Mouse (Mus musculus) liver, embryonic 13.5 days (tissue): ENCODE measurements around the gene Atp13a1. TPM values are rescaled to one million over a fixed set of nuclear protein-coding genes. Genes with fewer than 3 reads are reported as not detected.

Experiments
- ATAC-seq: fragments of 200-750 bp; cut with Nextera tagmentation; 2 replicates; pipeline ENCODE4 v1.8.0; 2017; ENCODE audit warnings: low read depth, mild to moderate bottlenecking, moderate number of reproducible peaks, moderate library complexity
- DNase-seq: peaks from one replicate; pipeline ENCODE4 v3.0.0; 2022
- H3K27ac ChIP-seq: fragments of 300-500 bp; sonication (generic); 2 replicates; pipeline ENCODE4 v1.5.1; 2015; ENCODE audit warnings: moderate library complexity, mild to moderate bottlenecking, inconsistent platforms
- H3K27me3 ChIP-seq: fragments of 300-500 bp; sonication (generic); 2 replicates; pipeline ENCODE4 v1.6.1; 2015; ENCODE audit warnings: mild to moderate bottlenecking, inconsistent platforms
- H3K36me3 ChIP-seq: fragments of 300-500 bp; sonication (generic); 2 replicates; pipeline ENCODE4 v1.6.1; 2015; ENCODE audit warnings: mild to moderate bottlenecking, inconsistent platforms
- H3K4me1 ChIP-seq: fragments of 300-500 bp; sonication (generic); replicated peaks from 2 replicates; pipeline ENCODE4 v1.6.1; 2015; ENCODE audit warnings: inconsistent platforms
- H3K4me2 ChIP-seq: fragments of 300-500 bp; sonication (generic); 2 replicates; pipeline ENCODE4 v1.6.1; 2015; ENCODE audit warnings: inconsistent platforms, mild to moderate bottlenecking, moderate library complexity
- H3K4me3 ChIP-seq: fragments of 300-500 bp; sonication (generic); replicated peaks from 2 replicates; pipeline ENCODE4 v1.5.1; 2015; ENCODE audit warnings: mild to moderate bottlenecking, inconsistent platforms
- H3K9ac ChIP-seq: fragments of 300-500 bp; sonication (generic); 2 replicates; pipeline ENCODE4 v1.6.1; 2015; ENCODE audit warnings: mild to moderate bottlenecking, inconsistent platforms
- H3K9me3 ChIP-seq: fragments of 300-500 bp; sonication (generic); replicated peaks from 2 replicates; pipeline ENCODE4 v1.6.1; 2016; ENCODE audit warnings: inconsistent platforms
- WGBS: fragments of 180-500 bp; shearing (Covaris S2); methylation state at CpG from one replicate; pipeline ENCODE4 v1.1.7; 2015; ENCODE audit not compliant: insufficient replicate concordance; 5-methylcytosine and 5-hydroxymethylcytosine counted together
- polyA plus RNA-seq: library from polyadenylated mRNA; unstranded; fragments of >200 nt; fragmentation: Nextera tagmentation; extraction: Ambion mirVana; gene quantifications from 2 replicates; pipeline ENCODE4 v1.2.1, GENCODE M21; 2015

Atp13a1 gene
- polyA plus RNA-seq, 1 experiment from 2014 or later = 20.1 TPM

DNA sequence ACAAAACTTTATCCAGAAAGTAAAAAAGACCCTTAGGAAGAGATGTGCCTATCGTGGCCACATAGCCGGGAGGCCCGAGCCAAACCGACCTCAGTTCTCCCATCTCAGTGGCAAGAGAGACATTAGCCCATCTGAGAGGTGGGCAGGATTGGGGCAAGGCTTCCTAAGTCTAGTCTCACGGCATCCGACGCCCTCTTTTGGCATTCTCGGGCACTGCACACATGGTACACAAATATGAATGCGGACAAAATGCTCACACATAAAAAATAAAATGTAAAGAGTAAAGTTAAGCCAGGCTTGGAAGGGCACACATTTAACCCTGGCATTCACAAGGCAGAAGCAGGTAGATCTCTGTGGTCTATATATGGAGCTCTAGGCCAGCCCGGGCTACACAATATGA lies 62.9 kb downstream of the Atp13a1 start:
- H3K36me3 ChIP-seq = no peaks in the 10 kb centered on the region
- no peaks in the 10 kb centered on the region for H3K27me3 ChIP-seq
- no peak overlapping the region for H3K9ac ChIP-seq
- no peak overlapping the region for H3K4me3 ChIP-seq
- no peak for ATAC-seq
- no peaks in the 10 kb centered on the region for H3K9me3 ChIP-seq
- H3K27ac ChIP-seq = no peak overlapping the region
- peaks cover 20% of the 10 kb centered on the region for H3K4me1 ChIP-seq
- 82% methylated on average over 10 of the region's 10 CpGs for WGBS
- H3K4me2 ChIP-seq = no peak overlapping the region
- no peak for DNase-seq

Other genes starting within 250 kb of the Atp13a1 start
- gene Zfp868, start 165.6 kb upstream of the Atp13a1 start, polyA plus RNA-seq = 7.5 and 9.4 TPM in 2 replicates
- 0.27 and 0.37 TPM in 2 replicates for gene Zfp964, start 136.7 kb upstream of the Atp13a1 start, polyA plus RNA-seq
- gene Zfp869, start 80.4 kb upstream of the Atp13a1 start, polyA plus RNA-seq = 12.3 and 14.0 TPM in 2 replicates
- 2.2 and 2.3 TPM in 2 replicates for gene Zfp963, start 41.2 kb upstream of the Atp13a1 start, polyA plus RNA-seq
- gene Gm20422, start 16.3 kb upstream of the Atp13a1 start, polyA plus RNA-seq = 0.28 and 0.63 TPM in 2 replicates
- gene Zfp866, start within 50 bp of the Atp13a1 start, polyA plus RNA-seq = 7.2 and 8.3 TPM in 2 replicates
- gene Gmip, start 17.5 kb downstream of the Atp13a1 start, polyA plus RNA-seq = 4.7 and 5.0 TPM in 2 replicates
- gene Lpar2, start 31.3 kb downstream of the Atp13a1 start, polyA plus RNA-seq = 0.07 and 0.09 TPM in 2 replicates
- 2.4 and 2.8 TPM in 2 replicates for gene Pbx4, start 41.3 kb downstream of the Atp13a1 start, polyA plus RNA-seq
- 0.03 and 0.09 TPM in 2 replicates for gene Cilp2, start 96.5 kb downstream of the Atp13a1 start, polyA plus RNA-seq
- gene Tssk6, start 111.0 kb downstream of the Atp13a1 start, polyA plus RNA-seq = 2.4 and 2.5 TPM in 2 replicates
- 109 and 114 TPM in 2 replicates for gene Ndufa13, start 111.4 kb downstream of the Atp13a1 start, polyA plus RNA-seq
- 0.74 and 0.81 TPM in 2 replicates for gene Yjefn3, start 111.5 kb downstream of the Atp13a1 start, polyA plus RNA-seq
- gene Gatad2a, start 205.2 kb downstream of the Atp13a1 start, polyA plus RNA-seq = 27.1 and 27.8 TPM in 2 replicates